Mouse (Mus musculus) hematopoietic stem cell, adult 5-6 weeks (primary cell): ENCODE measurements around the gene Gm13083. TPM values are rescaled to one million over a fixed set of nuclear protein-coding genes. Genes with fewer than 3 reads are reported as not detected.
"Not testable (repeated sequence)": the region's sequence is repeated elsewhere in the genome, so short reads cannot be mapped to it uniquely, and the experiment has no call there.

ENCODE experiments used
- ATAC-seq, 2 experiments: fragments of 125-278 bp in 1 of 2; replicated peaks in 1 of 2; 2 replicates each; pipeline ENCODE4 v1.8.0; 2016 to 2017; ENCODE audit warnings: inconsistent platforms in 2 of 2, mild to moderate bottlenecking in 2 of 2, moderate number of reproducible peaks in 2 of 2, low read depth in 1 of 2, moderate TSS enrichment in 1 of 2; ENCODE audit not compliant: low FRiP score in 2 of 2, poor library complexity in 2 of 2, severe bottlenecking in 2 of 2, insufficient read depth in 1 of 2, low TSS enrichment in 1 of 2
- total RNA-seq: library from RNA; stranded (forward); fragments of 172-1452, 232-1000 nt; gene quantifications from 2 replicates; pipeline ENCODE4 v1.2.3, GENCODE M21; 2017

The Gm13083 gene
- not detected in 2 replicates for total RNA-seq

GRCm38 (mm10) chr4:143614703-143615102 is at the start of gene Gm13083:
TSS of gene Gm13083 (plus strand) at chr4:143615003.
- not testable (repeated sequence) for ATAC-seq

- not testable (repeated sequence) for ATAC-seq
These were observed 2.9 kb upstream of the Gm13083 start for GRCm38 (mm10) chr4:143611927-143612326.

GRCm38 (mm10) chr4:143618101-143618500 is 3.3 kb downstream of the Gm13083 start:
- not testable (repeated sequence) for ATAC-seq

- ATAC-seq, result not testable (repeated sequence)
These were observed 42.3 kb downstream of the Gm13083 start, which contains the start of gene Gm13088 for GRCm38 (mm10) chr4:143657146-143657545. TSS of gene Gm13088 (minus strand) at chr4:143657246.

Other genes starting within 250 kb of the Gm13083 start
- gene Pramel1, start 220.6 kb upstream of the Gm13083 start, total RNA-seq, result not detected in 2 replicates
- 12.6 and 14.8 TPM in 2 replicates for gene Pramef8, start 202.6 kb upstream of the Gm13083 start, total RNA-seq
- gene Oog4, start 164.7 kb upstream of the Gm13083 start, total RNA-seq, result not detected in 2 replicates
- not detected in 2 replicates for gene Gm13043, start 103.7 kb upstream of the Gm13083 start, total RNA-seq
- not detected in 2 replicates for gene Gm13040, start 79.0 kb upstream of the Gm13083 start, total RNA-seq
- not detected in 2 replicates for gene BC080695, start 63.3 kb upstream of the Gm13083 start, total RNA-seq
- gene Gm13057, start 63.3 kb upstream of the Gm13083 start, total RNA-seq, result not detected in 2 replicates
- not detected in 2 replicates for gene Gm13088, start 42.2 kb downstream of the Gm13083 start, total RNA-seq
- not detected in 2 replicates for gene Gm13089, start 87.7 kb downstream of the Gm13083 start, total RNA-seq
- not detected in 2 replicates for gene Gm13078, start 104.5 kb downstream of the Gm13083 start, total RNA-seq
- gene Gm13023, start 174.3 kb downstream of the Gm13083 start, total RNA-seq, result not detected in 2 replicates
- not detected in 2 replicates for gene Gm13084, start 201.1 kb downstream of the Gm13083 start, total RNA-seq
- not detected in 2 replicates for gene Gm13103, start 231.5 kb downstream of the Gm13083 start, total RNA-seq